ENCODE assay signal across 8 mouse cellular contexts in the genomic region with DNA sequence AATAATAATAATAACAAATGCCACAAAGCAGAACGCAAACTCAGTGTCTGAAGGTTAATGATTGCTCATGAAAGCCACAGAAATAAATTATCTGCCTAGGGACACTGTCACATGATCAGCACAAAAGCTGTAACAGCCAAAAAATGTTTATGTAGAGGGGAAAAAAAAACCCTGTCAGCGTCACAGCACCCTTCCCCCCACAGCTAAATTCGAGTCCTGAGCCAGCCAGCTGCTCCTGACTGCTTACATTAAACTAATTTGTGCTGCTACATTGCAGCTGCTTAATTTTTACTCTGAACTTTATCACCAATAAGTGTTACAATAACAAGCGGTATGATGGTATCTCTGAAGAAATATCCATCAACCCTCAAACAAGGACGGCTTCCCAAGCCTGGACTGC.
A peak's percentile ranks its signal among the peaks of the same experiment; 100 is the strongest.
DNase-seq lines count a peak whose midpoint lies in the region; ATAC-seq and TF ChIP-seq lines count a peak whose summit lies in the region.

No protein-coding gene starts in this region.

- peak; percentile 41 for DNase-seq in adrenal gland, adult 2 months
- no peak for DNase-seq in adrenal gland, postnatal 14 days
- DNase-seq in embryo, embryonic 11.5 days (ENCODE audit: low read depth, low spot score), result peak; percentile 20
- DNase-seq in kidney, adult 2 months, result peak; percentile 65
- no peak for DNase-seq in layer of hippocampus, adult 8-10 months (ENCODE audit: low spot score in 2 of 2)
- DNase-seq in ovary, postnatal 14 days (ENCODE audit: low spot score), result no peak
- no peak for DNase-seq in liver

- no peak for TF ChIP-seq CTCF in kidney, adult 2 months (conservative IDR thresholded peaks at IDR 0.05; ENCODE audit: insufficient read depth, insufficient read length, low read depth, low read length)

- WGBS in kidney, adult 2 months, result 19% methylated on average over 5 of the region's 5 CpGs
- 25% methylated on average over 5 of the region's 5 CpGs for WGBS in midbrain, embryonic 13.5 days

- H3K27me3 ChIP-seq in kidney, adult 2 months (replicated peaks; ENCODE audit: control insufficient read depth, insufficient read depth, low read length), result no peaks in the 10 kb centered on the region
- H3K27me3 ChIP-seq in midbrain, embryonic 13.5 days, result no peaks in the 10 kb centered on the region

- H3K9me3 ChIP-seq in midbrain, embryonic 13.5 days, result no peaks in the 10 kb centered on the region

- no peak overlapping the region for H3K9ac ChIP-seq in midbrain, embryonic 13.5 days (replicated peaks)

- peak overlapping the region; percentile 32 for H3K4me2 ChIP-seq in midbrain, embryonic 13.5 days (replicated peaks)

- H3K27ac ChIP-seq in kidney, adult 2 months (ENCODE audit: insufficient read depth, low read depth, low read length), result no peak overlapping the region
- peak overlapping the region; percentile 85 for H3K27ac ChIP-seq in midbrain, embryonic 13.5 days

- no peak for TF ChIP-seq POLR2A in kidney, adult 2 months (IDR thresholded peaks at IDR 0.05; ENCODE audit: low read depth, low read length)

- no peaks in the 10 kb centered on the region for H3K4me1 ChIP-seq in kidney, adult 2 months (ENCODE audit: control insufficient read depth, insufficient read depth, low read length)
- H3K4me1 ChIP-seq in midbrain, embryonic 13.5 days (replicated peaks), result peaks cover 21% of the 10 kb centered on the region

- peak; percentile 59 for ATAC-seq in midbrain, embryonic 13.5 days

- no peak overlapping the region for H3K4me3 ChIP-seq in kidney, adult 2 months (ENCODE audit: insufficient read depth, low read depth, low read length)
- no peak overlapping the region for H3K4me3 ChIP-seq in midbrain, embryonic 13.5 days (replicated peaks)

- no peaks in the 10 kb centered on the region for H3K36me3 ChIP-seq in kidney, adult 2 months (ENCODE audit: control insufficient read depth, insufficient read depth, low read length)
- H3K36me3 ChIP-seq in midbrain, embryonic 13.5 days, result no peaks in the 10 kb centered on the region

Comparison
In these comparisons a context has a peak if more than half of its experiments do, and no peak if none do; other contexts are left out.
1. DNase-seq: peak in adrenal gland, adult 2 months (single experiment), embryo, embryonic 11.5 days (single experiment) and kidney, adult 2 months (single experiment); none in adrenal gland, postnatal 14 days (single experiment), layer of hippocampus, adult 8-10 months (0 of 2), ovary, postnatal 14 days (single experiment) and liver (single experiment).